Comparison of ENCODE assay signal across 8 mouse cellular contexts in the genomic region with DNA sequence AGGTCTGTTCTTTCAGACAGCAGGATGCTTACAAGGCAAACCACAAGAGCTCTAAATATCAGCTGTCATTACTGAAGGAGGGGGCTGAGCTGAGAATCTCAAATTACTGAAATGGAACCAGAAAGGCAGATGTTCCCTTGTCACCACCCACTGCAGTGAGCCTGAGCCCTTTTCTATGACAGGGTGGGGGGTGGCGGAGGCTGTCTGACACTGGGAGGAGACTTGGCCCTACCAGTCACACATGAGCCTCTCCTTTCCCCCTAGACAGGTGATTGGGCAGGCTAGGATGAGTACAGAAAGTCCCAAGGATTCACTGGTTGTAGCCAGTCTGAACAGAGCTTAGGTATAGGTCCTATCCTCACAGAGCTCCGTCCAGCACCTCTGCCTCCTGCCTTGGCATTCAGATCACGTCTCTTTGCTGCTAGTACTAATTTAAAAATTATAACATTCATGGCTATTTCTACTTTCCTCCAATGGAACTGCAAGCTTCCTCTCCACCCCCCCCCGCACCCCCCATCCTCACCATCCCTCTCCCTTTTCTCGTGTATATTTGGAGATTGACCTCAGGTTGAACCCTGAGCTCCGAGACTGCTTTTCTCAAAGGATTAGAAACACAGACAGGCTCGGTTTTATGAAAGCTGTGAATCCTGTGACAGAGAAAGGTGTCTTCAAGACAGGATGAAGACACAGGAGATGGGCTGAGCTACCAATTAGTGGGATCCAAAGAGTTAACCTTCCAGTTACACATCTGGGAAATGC.
DNase-seq lines count a peak whose midpoint lies in the region; ATAC-seq and TF ChIP-seq lines count a peak whose summit lies in the region.

No protein-coding gene starts in this region.

- no peak overlapping the region for H3K27ac ChIP-seq in ES-E14 (ENCODE audit: insufficient read depth, low read depth, low read length, poor library complexity, severe bottlenecking)
- peak overlapping the region; percentile 8; the same call in 1 of the 2 replicates for H3K27ac ChIP-seq in limb, embryonic 10.5 days

- H3K4me3 ChIP-seq in ES-E14 (ENCODE audit: insufficient read depth in 1 of 2, low read depth in 1 of 2, low read length in 2 of 2, poor library complexity in 1 of 2, severe bottlenecking in 1 of 2) = no peak overlapping the region
- no peak overlapping the region for H3K4me3 ChIP-seq in limb, embryonic 10.5 days

- H3K27me3 ChIP-seq in limb, embryonic 10.5 days (ENCODE audit: low read depth, poor library complexity, severe bottlenecking) = no peaks in the 10 kb centered on the region

- H3K4me1 ChIP-seq in ES-E14 (ENCODE audit: control insufficient read depth in 2 of 2, insufficient read depth in 2 of 2, low read length in 2 of 2, poor library complexity in 1 of 2) = peaks cover 2 to 9% of the 10 kb centered on the region in 2 experiments; a peak in 3 of 4 replicates
- peaks cover 31% of the 10 kb centered on the region for H3K4me1 ChIP-seq in limb, embryonic 10.5 days

- DNase-seq in ES-E14 (ENCODE audit: low read depth, low spot score) = peak; percentile 25
- peak; percentile 49 for DNase-seq in embryo, embryonic 10 days (ENCODE audit: low spot score)
- DNase-seq in gastrocnemius, postnatal 25 days = peak; percentile 18
- peak; percentile 38 for DNase-seq in limb, embryonic 10.5 days (ENCODE audit: low spot score)
- DNase-seq in right cerebral cortex, postnatal 36 days (ENCODE audit: low spot score in 2 of 2) = peak; percentile 20 to 31
- DNase-seq in natural killer cell, adult 2 months (ENCODE audit: low spot score in 2 of 2) = no peak
- no peak for DNase-seq in c-Kit-positive CD71-positive TER-119-positive erythroid progenitor cells, embryonic 14.5 days (ENCODE audit: low spot score)

- H3K36me3 ChIP-seq in ES-E14 (ENCODE audit: control insufficient read depth, insufficient read depth, low read length, poor library complexity, severe bottlenecking) = no peaks in the 10 kb centered on the region
- no peaks in the 10 kb centered on the region for H3K36me3 ChIP-seq in limb, embryonic 10.5 days

- no peak for ATAC-seq in erythroid progenitor cell, adult 5-6 weeks (replicated peaks; ENCODE audit: low FRiP score, poor library complexity, severe bottlenecking)

- no peak overlapping the region for H3K9ac ChIP-seq in ES-E14 (ENCODE audit: insufficient read depth, low read depth, low read length, poor library complexity, severe bottlenecking)

- 42% methylated on average over 7 of the region's 7 CpGs for WGBS in limb, embryonic 10.5 days

- no peaks in the 10 kb centered on the region for H3K9me3 ChIP-seq in ES-E14 (ENCODE audit: control insufficient read depth, insufficient read depth, low read depth, low read length)
- no peaks in the 10 kb centered on the region for H3K9me3 ChIP-seq in limb, embryonic 10.5 days (replicated peaks)

- in situ Hi-C loops in ES-E14 (cut with MboI; ENCODE audit: low sequenced_read_pairs in 2 of 2, unreplicated experiment in 2 of 2) = no loop called here

TF ChIP-seq in ES-E14, 5 proteins besides CTCF, POLR2A, EP300 and RAD21:
- no peak for TF ChIP-seq CHD2 (IDR thresholded peaks at IDR 0.05; ENCODE audit: low read depth, low read length)
- no peak for TF ChIP-seq HCFC1 (IDR thresholded peaks at IDR 0.05; ENCODE audit: borderline replicate concordance, insufficient read depth, low read length)
- no peak for TF ChIP-seq ZC3H11A (IDR thresholded peaks at IDR 0.05; ENCODE audit: borderline replicate concordance, low read depth, low read length)
- TF ChIP-seq MAFK (IDR thresholded peaks at IDR 0.05; ENCODE audit: insufficient read depth, low read depth, low read length) = no peak
- no peak for TF ChIP-seq ZNF384 (IDR thresholded peaks at IDR 0.05; ENCODE audit: low read depth, low read length)

Comparison
In these comparisons a context has a peak if more than half of its experiments do, and no peak if none do; other contexts are left out.
1. DNase-seq: peak in ES-E14 (single experiment), embryo, embryonic 10 days (single experiment), gastrocnemius, postnatal 25 days (single experiment), limb, embryonic 10.5 days (single experiment) and right cerebral cortex, postnatal 36 days (2 of 2); none in natural killer cell, adult 2 months (0 of 2) and c-Kit-positive CD71-positive TER-119-positive erythroid progenitor cells, embryonic 14.5 days (single experiment).